Mouse (Mus musculus): ENCODE data around the gene Trim44. TPM values are rescaled to one million over a fixed set of nuclear protein-coding genes. Genes with fewer than 3 reads are reported as not detected.

Gene Trim44
- polyA plus RNA-seq, 1 experiment, result 73.3 TPM

GRCm38 (mm10) chr2:102257964-102258605 is 149.5 kb downstream of the Trim44 start:
- no peak overlapping the region for H3K4me3 ChIP-seq (ENCODE audit: insufficient read depth, low read depth, low read length)
- H3K4me1 ChIP-seq (ENCODE audit: control insufficient read depth, insufficient read depth, insufficient read length, low read length), result peaks cover 17% of the 10 kb centered on the region
- no peak overlapping the region for H3K27ac ChIP-seq (replicated peaks; ENCODE audit: low read depth, low read length)

DNA sequence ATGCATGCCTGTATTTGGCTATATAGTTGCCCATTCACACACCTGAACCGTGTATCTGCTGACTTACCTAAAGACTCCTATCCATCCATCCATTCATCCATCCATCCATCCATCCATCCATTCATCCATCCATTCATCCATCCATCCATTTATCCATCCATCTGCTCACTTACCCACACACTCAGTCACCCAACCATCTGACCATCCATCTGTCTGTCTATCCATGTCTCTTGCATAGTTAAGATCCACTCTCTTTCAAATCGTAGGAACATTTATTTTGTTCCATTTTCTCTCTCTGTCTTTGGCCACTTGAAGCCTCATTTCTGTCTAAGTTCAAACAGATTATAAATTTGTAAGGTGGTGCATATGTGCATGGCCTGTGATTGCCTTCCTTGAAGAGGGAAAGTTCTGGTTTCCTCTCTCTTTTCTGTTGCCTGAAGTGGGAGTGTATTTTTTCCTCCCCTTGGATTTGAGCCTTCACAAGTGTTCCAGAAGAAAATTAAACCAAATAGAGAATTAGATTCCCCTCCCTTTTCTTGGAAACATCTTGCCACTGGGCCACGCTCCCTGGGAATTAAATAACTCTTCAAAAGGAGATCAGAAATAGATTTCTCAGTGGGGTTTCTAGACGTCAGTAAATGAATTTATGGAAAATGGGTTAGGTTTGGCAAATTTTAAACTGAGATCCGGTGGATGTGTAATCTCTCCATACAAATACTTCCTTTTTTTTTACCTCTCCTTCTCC is 150.9 kb downstream of the Trim44 start:
- H3K4me1 ChIP-seq (ENCODE audit: control insufficient read depth, insufficient read depth, insufficient read length, low read length), result peaks cover 17% of the 10 kb centered on the region
- no peak overlapping the region for H3K4me3 ChIP-seq (ENCODE audit: insufficient read depth, low read depth, low read length)
- H3K27ac ChIP-seq (replicated peaks; ENCODE audit: low read depth, low read length), result no peak overlapping the region

- H3K4me3 ChIP-seq (ENCODE audit: insufficient read depth, low read depth, low read length), result no peak overlapping the region
Observed at GRCm38 (mm10) chr2:102256100-102256499, 151.5 kb downstream of the Trim44 start.

DNA sequence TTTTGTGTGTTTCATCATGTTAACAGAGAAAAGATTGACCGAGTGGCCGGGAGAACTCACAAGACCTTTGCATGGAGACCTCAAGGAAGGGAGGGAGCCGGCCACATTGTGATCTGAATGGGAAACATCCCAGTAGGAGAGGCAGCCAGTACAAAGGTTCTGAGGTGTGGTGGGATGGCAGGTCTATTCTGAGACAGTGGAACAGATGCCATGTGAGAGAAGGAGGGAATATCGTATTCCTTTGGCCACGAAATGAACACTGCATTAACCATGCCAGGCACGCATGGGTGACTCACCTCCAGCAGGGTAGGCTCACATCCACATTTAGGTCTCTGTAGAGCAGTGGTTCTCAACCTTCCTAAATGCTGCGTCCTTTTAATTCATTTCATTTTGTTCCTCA is 154.4 kb downstream of the Trim44 start:
- no peak overlapping the region for H3K4me3 ChIP-seq (ENCODE audit: insufficient read depth, low read depth, low read length)
- peaks cover 8% of the 10 kb centered on the region for H3K4me1 ChIP-seq (ENCODE audit: control insufficient read depth, insufficient read depth, insufficient read length, low read length)

More at GRCm38 (mm10) chr2:102256100-102256499, 151.5 kb downstream of the Trim44 start:
- no peak overlapping the region for H3K27ac ChIP-seq (replicated peaks; ENCODE audit: low read depth, low read length)
- peaks cover 17% of the 10 kb centered on the region for H3K4me1 ChIP-seq (ENCODE audit: control insufficient read depth, insufficient read depth, insufficient read length, low read length)

DNA sequence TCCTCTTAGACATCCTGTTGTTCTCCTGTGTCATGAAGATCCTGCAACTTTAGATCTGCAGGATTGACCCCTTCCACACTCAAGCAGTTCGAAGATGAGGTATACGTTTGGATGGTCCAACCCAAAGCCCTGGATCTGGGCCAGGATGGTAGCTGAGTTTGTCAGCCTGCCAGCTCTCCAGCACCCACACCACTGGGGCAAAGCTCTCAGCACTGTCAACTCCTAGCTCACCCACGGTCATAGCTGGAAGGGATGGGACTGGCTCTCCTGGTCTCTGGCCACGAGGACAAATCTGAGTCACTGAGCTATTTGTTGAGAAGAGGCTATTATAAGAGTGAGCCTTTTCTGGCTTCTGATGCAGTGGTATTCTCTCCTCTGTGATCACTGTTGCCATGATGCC is 155.0 kb downstream of the Trim44 start:
- no peak overlapping the region for H3K27ac ChIP-seq (replicated peaks; ENCODE audit: low read depth, low read length)
- H3K4me3 ChIP-seq (ENCODE audit: insufficient read depth, low read depth, low read length), result no peak overlapping the region
- H3K4me1 ChIP-seq (ENCODE audit: control insufficient read depth, insufficient read depth, insufficient read length, low read length), result peaks cover 4% of the 10 kb centered on the region; the same call in 1 of the 2 replicates

More for the DNA sequence above, 154.4 kb downstream of the Trim44 start:
- no peak overlapping the region for H3K27ac ChIP-seq (replicated peaks; ENCODE audit: low read depth, low read length)

Other genes with a start within 250 kb of the Trim44 start
- 7.8 and 8.8 TPM in 2 replicates for gene Ldlrad3, start 221.4 kb downstream of the Trim44 start, polyA plus RNA-seq (2012; ENCODE audit: insufficient read depth, insufficient read length, missing spikeins)
- 0.44 TPM in 1 of 2 replicates, not detected in the other for gene Fjx1, start 44.7 kb upstream of the Trim44 start, polyA plus RNA-seq (2012; ENCODE audit: insufficient read depth, insufficient read length, missing spikeins)
- gene Pamr1, start 142.2 kb upstream of the Trim44 start, polyA plus RNA-seq (2012; ENCODE audit: insufficient read depth, insufficient read length, missing spikeins), result 2.5 and 3.3 TPM in 2 replicates